Mouse (Mus musculus): ENCODE data around the gene Degs1. TPM values are rescaled to one million over a fixed set of nuclear protein-coding genes. Genes with fewer than 3 reads are reported as not detected.

The Degs1 gene
- polyA plus RNA-seq, 2 experiments: 69.5 to 150 TPM

DNA sequence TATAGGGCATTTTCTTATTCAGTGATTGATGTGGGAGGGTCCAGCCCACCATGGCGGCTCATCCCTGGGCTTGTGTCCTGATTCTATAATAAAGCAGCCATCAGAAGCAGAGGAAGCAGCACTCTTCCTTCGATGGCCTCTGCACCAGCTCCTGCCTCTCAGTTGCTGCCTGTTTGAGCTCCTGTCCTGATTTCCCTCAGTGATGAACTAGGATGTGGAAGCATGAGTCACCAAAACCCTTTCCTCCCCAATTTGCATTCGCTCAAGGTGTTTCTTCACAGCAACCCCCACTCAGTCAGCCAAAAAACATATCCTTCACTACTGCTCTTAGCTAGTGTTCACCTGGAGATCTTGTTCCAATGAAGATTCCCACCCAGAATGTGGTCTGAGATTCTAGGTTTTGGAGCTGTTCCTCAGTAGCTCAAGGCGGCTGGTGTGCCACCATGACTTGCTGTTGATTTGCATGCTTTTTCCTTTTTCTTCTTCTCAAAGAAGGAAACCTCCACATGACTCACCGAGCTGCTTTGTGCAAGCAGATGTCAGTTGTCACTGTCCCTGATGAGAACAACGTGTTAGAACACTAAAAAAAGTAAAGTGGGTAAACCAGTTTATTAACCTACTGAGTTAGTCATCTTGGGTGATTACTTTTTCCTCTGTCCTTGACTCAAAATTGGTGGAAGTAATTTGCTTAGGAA, 19.7 kb upstream of the Degs1 start:
- no peak for DNase-seq (ENCODE audit: low spot score)
- Histone ChIP-seq H3K27ac (replicated peaks; ENCODE audit: low read depth, low read length) (no peak overlapping the region), H3K27me3 (ENCODE audit: control insufficient read depth, insufficient read depth, low read length) (no peaks in the 10 kb centered on the region), H3K9ac (ENCODE audit: low read depth, low read length, severe bottlenecking) (no peak overlapping the region), H3K4me1 (ENCODE audit: control insufficient read depth, insufficient read depth, low read length) (no peaks in the 10 kb centered on the region), H3K4me3 (replicated peaks; ENCODE audit: low read length) (no peak overlapping the region), H3K4me2 (replicated peaks; ENCODE audit: low read depth, low read length, severe bottlenecking) (no peak overlapping the region), H3K9me3 (ENCODE audit: control insufficient read depth, low read length) (no peaks in the 10 kb centered on the region), H3K36me3 (ENCODE audit: control insufficient read depth, insufficient read depth, low read length) (no peaks in the 10 kb centered on the region)
- ATAC-seq (ENCODE audit: low FRiP score, low read depth): no peak
- 78% methylated on average over 6 of the region's 6 CpGs for WGBS
- TF ChIP-seq POLR2A (IDR thresholded peaks at IDR 0.05; ENCODE audit: borderline replicate concordance, extremely low read depth, insufficient read depth, insufficient read length): no peak

DNA sequence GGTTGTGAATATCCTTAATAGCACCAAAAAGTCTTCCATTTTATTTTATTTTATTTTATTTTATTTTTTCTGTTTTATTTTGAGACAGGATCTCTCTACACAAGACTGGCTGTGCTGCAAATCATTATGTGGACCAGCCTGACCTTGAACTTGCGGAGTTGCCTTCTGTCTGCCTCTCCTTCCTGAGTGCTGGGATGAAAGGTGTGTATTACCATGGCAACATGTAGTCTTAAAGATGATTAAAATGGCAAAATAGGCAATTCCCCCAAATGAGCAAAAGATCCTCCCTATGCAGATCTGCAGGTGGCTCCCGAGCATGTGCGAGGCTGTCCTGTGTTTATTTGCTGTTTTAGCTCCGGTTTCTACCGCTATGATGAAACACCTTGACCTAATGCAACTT, 15.2 kb upstream of the Degs1 start:
- no peak overlapping the region for H3K9ac ChIP-seq (ENCODE audit: low read depth, low read length, severe bottlenecking)
- ATAC-seq (ENCODE audit: low FRiP score, low read depth): no peak
- no peak for TF ChIP-seq POLR2A (IDR thresholded peaks at IDR 0.05; ENCODE audit: borderline replicate concordance, extremely low read depth, insufficient read depth, insufficient read length)
- no peaks in the 10 kb centered on the region for H3K36me3 ChIP-seq (ENCODE audit: control insufficient read depth, insufficient read depth, low read length)
- H3K4me3 ChIP-seq (replicated peaks; ENCODE audit: low read length): no peak overlapping the region
- DNase-seq (ENCODE audit: low spot score): no peak
- H3K9me3 ChIP-seq (ENCODE audit: control insufficient read depth, low read length): no peaks in the 10 kb centered on the region
- 92% methylated on average over 5 of the region's 5 CpGs for WGBS
- H3K27ac ChIP-seq (replicated peaks; ENCODE audit: low read depth, low read length): no peak overlapping the region
- no peak overlapping the region for H3K4me2 ChIP-seq (replicated peaks; ENCODE audit: low read depth, low read length, severe bottlenecking)
- no peaks in the 10 kb centered on the region for H3K27me3 ChIP-seq (ENCODE audit: control insufficient read depth, insufficient read depth, low read length)
- no peaks in the 10 kb centered on the region for H3K4me1 ChIP-seq (ENCODE audit: control insufficient read depth, insufficient read depth, low read length)

DNA sequence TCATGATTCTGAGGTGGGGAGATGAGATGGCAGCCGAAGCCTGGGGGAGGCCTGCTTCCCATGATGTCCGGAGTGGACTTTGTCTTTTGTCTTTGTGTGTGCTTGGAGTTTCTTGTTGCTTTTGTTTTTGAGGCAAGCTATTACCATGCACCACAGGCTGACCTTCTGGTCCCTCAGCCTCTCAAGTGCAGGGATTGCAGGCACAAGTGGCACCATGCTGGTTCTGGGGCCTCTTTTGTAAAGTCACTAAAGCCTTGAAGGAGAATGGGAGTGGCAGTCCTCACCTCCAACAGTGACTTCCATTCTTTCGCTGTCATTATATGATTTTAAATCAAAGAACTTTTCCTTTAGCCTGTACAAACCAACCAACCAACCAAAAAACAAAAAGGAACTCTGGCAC, 14.6 kb upstream of the Degs1 start:
- Histone ChIP-seq H3K27me3 (ENCODE audit: control insufficient read depth, insufficient read depth, low read length) (no peaks in the 10 kb centered on the region), H3K4me2 (replicated peaks; ENCODE audit: low read depth, low read length, severe bottlenecking) (no peak overlapping the region), H3K9ac (ENCODE audit: low read depth, low read length, severe bottlenecking) (no peak overlapping the region), H3K27ac (replicated peaks; ENCODE audit: low read depth, low read length) (no peak overlapping the region), H3K4me1 (ENCODE audit: control insufficient read depth, insufficient read depth, low read length) (no peaks in the 10 kb centered on the region), H3K9me3 (ENCODE audit: control insufficient read depth, low read length) (no peaks in the 10 kb centered on the region), H3K36me3 (ENCODE audit: control insufficient read depth, insufficient read depth, low read length) (no peaks in the 10 kb centered on the region), H3K4me3 (replicated peaks; ENCODE audit: low read length) (no peak overlapping the region)
- 82% methylated on average over 3 of the region's 3 CpGs for WGBS
- ATAC-seq (ENCODE audit: low FRiP score, low read depth) (no peak), DNase-seq (ENCODE audit: low spot score) (no peak)
- no peak for TF ChIP-seq POLR2A (IDR thresholded peaks at IDR 0.05; ENCODE audit: borderline replicate concordance, extremely low read depth, insufficient read depth, insufficient read length)

DNA sequence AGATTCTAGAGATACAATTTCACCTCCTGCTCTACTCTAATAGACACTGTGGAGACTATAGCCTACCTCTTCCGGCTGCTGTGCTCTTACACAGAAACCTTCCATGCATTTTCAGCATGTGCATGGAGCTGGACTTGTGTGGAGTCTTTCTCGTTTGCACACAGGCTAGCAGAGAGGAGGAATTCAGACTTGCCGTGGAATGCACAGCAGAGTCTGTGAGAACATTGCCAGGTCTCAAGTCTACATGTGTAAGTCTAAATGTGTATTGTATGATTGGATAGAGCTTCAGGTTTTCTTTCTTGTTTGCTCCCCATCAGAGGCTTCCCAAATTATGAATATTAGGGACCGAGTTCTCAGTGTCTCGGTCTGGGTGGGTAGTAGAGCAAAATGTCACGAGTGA, 14.2 kb upstream of the Degs1 start:
- no peak overlapping the region for H3K4me2 ChIP-seq (replicated peaks; ENCODE audit: low read depth, low read length, severe bottlenecking)
- no peaks in the 10 kb centered on the region for H3K9me3 ChIP-seq (ENCODE audit: control insufficient read depth, low read length)
- ATAC-seq (ENCODE audit: low FRiP score, low read depth) (no peak), DNase-seq (ENCODE audit: low spot score) (no peak)
- no peak overlapping the region for H3K27ac ChIP-seq (replicated peaks; ENCODE audit: low read depth, low read length)
- H3K4me3 ChIP-seq (replicated peaks; ENCODE audit: low read length): no peak overlapping the region
- no peak for TF ChIP-seq POLR2A (IDR thresholded peaks at IDR 0.05; ENCODE audit: borderline replicate concordance, extremely low read depth, insufficient read depth, insufficient read length)
- 86% methylated on average over 6 of the region's 6 CpGs for WGBS
- no peak overlapping the region for H3K9ac ChIP-seq (ENCODE audit: low read depth, low read length, severe bottlenecking)
- H3K4me1 ChIP-seq (ENCODE audit: control insufficient read depth, insufficient read depth, low read length): no peaks in the 10 kb centered on the region
- no peaks in the 10 kb centered on the region for H3K27me3 ChIP-seq (ENCODE audit: control insufficient read depth, insufficient read depth, low read length)
- no peaks in the 10 kb centered on the region for H3K36me3 ChIP-seq (ENCODE audit: control insufficient read depth, insufficient read depth, low read length)

DNA sequence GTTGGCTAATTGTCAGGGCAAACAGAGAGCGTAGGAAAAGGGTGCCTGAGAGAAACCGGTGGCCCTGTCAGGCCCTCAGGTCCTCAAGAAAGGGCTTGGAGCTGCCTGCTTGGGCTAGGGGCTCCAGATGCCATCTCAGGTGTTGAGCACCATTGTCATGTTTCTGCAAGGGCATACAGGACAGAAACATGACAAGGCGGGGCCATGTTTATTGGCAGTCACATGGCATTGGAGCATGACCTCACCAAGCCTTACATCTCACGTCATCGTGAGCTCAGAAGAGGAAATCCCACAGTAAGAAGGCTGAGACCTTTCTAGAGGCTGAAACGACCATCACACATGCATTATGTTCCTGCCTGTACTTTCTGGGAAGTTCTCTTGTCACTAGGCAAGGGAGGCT, 13.5 kb upstream of the Degs1 start:
- WGBS: 79% methylated on average over 6 of the region's 6 CpGs
- ATAC-seq (ENCODE audit: low FRiP score, low read depth): no peak

More for the DNA sequence above, 13.5 kb upstream of the Degs1 start:
- TF ChIP-seq POLR2A (IDR thresholded peaks at IDR 0.05; ENCODE audit: borderline replicate concordance, extremely low read depth, insufficient read depth, insufficient read length): no peak
- H3K4me1 ChIP-seq (ENCODE audit: control insufficient read depth, insufficient read depth, low read length): no peaks in the 10 kb centered on the region
- no peak for DNase-seq (ENCODE audit: low spot score)
- H3K4me3 ChIP-seq (replicated peaks; ENCODE audit: low read length): no peak overlapping the region
- H3K9me3 ChIP-seq (ENCODE audit: control insufficient read depth, low read length): no peaks in the 10 kb centered on the region
- no peak overlapping the region for H3K9ac ChIP-seq (ENCODE audit: low read depth, low read length, severe bottlenecking)
- H3K27me3 ChIP-seq (ENCODE audit: control insufficient read depth, insufficient read depth, low read length): no peaks in the 10 kb centered on the region
- H3K4me2 ChIP-seq (replicated peaks; ENCODE audit: low read depth, low read length, severe bottlenecking): no peak overlapping the region
- H3K27ac ChIP-seq (replicated peaks; ENCODE audit: low read depth, low read length): no peak overlapping the region
- no peaks in the 10 kb centered on the region for H3K36me3 ChIP-seq (ENCODE audit: control insufficient read depth, insufficient read depth, low read length)
